Mouse (Mus musculus) liver, postnatal 0 days (tissue): Measurements from ENCODE around the gene Nagpa.

ENCODE experiments used
- CTCF ChIP-seq: sonication (generic); IDR thresholded peaks from 2 replicates; pipeline ENCODE4 v1.5.1; 2016; ENCODE audit warnings: antibody characterized with exemption, low read depth
- EP300 ChIP-seq: IDR thresholded peaks from 2 replicates; pipeline ENCODE4 v1.6.1; 2016; ENCODE audit warnings: antibody characterized with exemption, low read depth, mild to moderate bottlenecking

DNA sequence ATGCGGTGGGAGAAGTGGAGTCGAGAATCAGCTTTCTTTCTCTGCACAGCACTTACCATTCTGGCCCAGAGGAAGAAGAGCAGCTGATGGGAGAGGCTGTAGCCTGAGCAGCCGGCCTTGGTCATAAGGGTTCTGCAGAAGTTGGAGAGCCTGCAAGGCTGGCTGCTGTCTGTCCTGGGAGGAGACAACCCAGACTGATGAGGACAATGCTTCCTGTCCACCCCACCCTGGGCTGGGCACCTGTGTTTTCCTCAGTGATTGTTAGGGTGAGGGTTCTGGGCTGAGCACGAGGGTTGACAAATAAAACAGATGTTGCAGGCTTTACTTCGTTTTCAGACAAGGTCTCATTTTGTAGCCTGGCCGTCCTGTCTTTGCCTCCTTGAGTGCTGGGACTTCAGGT lies 12.9 kb upstream of the Nagpa start:
- no peak for TF ChIP-seq EP300
- no peak for TF ChIP-seq CTCF
